8 mouse cellular contexts compared by ENCODE assay signal in the genomic region with DNA sequence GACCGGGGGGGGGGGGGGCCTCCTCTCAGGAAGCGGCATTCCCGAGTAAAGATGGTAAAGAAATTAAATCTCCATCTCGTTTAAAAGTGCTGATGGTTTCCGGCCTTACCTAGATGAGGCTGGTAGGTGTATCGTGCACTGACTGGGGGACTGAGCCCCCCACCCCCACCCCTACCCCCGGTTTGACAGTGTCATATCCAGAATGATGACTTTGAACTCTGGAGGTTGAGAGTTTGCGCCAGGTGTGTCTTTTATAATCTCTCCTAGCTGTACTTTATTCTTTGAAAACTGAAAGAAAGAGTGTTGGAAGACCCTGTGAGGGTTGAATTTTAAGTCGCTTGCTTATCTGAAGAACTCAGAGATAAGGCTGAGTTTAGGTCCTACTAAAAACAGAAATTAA. TPM values are rescaled to one million over a fixed set of nuclear protein-coding genes. Genes with fewer than 3 reads are reported as not detected.
DNase-seq lines count a peak whose midpoint lies in the region; ATAC-seq and TF ChIP-seq lines count a peak whose summit lies in the region.

No protein-coding gene starts in this region.

- H3K9ac ChIP-seq in heart, adult 2 months (ENCODE audit: low read depth, low read length): peak overlapping the region; percentile 85
- peak overlapping the region; percentile 76 for H3K9ac ChIP-seq in liver, embryonic 12.5 days

- H3K27me3 ChIP-seq in heart, adult 2 months (ENCODE audit: control insufficient read depth, insufficient read depth, low read length): no peaks in the 10 kb centered on the region
- no peaks in the 10 kb centered on the region for H3K27me3 ChIP-seq in forebrain, embryonic 10.5 days (ENCODE audit: poor library complexity, severe bottlenecking)
- H3K27me3 ChIP-seq in liver, embryonic 12.5 days (replicated peaks): no peaks in the 10 kb centered on the region

- WGBS in heart, adult 2 months: 5% methylated on average over 9 of the region's 9 CpGs
- WGBS in forebrain, embryonic 10.5 days: 16% methylated on average over 9 of the region's 9 CpGs
- WGBS in liver, embryonic 12.5 days (ENCODE audit: insufficient replicate concordance): 8% methylated on average over 8 of the region's 9 CpGs

- peak overlapping the region; percentile 80 for H3K27ac ChIP-seq in heart, adult 2 months
- peak overlapping the region; percentile 90 for H3K27ac ChIP-seq in forebrain, embryonic 10.5 days
- peak overlapping the region; percentile 75 for H3K27ac ChIP-seq in liver, embryonic 12.5 days

- H3K79me2 ChIP-seq in heart, adult 2 months (replicated peaks; ENCODE audit: control insufficient read depth, insufficient read depth, low read length): 0 out of 2 replicates have a peak, but pooled peaks cover 2% of the 10 kb centered on the region

- H3K4me1 ChIP-seq in heart, adult 2 months (ENCODE audit: control insufficient read depth, insufficient read depth, low read length): peaks cover 7% of the 10 kb centered on the region
- H3K4me1 ChIP-seq in forebrain, embryonic 10.5 days: peaks cover 14% of the 10 kb centered on the region
- peaks cover 26% of the 10 kb centered on the region for H3K4me1 ChIP-seq in liver, embryonic 12.5 days

- no peak for DNase-seq in heart, adult 2 months
- DNase-seq in heart, postnatal 14 days: no peak
- peak; percentile 22 for DNase-seq in 3T3-L1 (ENCODE audit: low read depth, low spot score)
- no peak for DNase-seq in forebrain, embryonic 10.5 days (ENCODE audit: extremely low spot score, low spot score)
- no peak for DNase-seq in Muller cell, postnatal 12 days (ENCODE audit: inconsistent ontology term)
- no peak for DNase-seq in frontal cortex, adult 2 months (ENCODE audit: extremely low spot score in 1 of 2, low spot score in 1 of 2)
- no peak for DNase-seq in kidney, adult 11 months

- no peak for TF ChIP-seq CTCF in heart, adult 2 months (IDR thresholded peaks at IDR 0.05)

- H3K9me3 ChIP-seq in forebrain, embryonic 10.5 days: no peaks in the 10 kb centered on the region
- no peaks in the 10 kb centered on the region for H3K9me3 ChIP-seq in liver, embryonic 12.5 days (replicated peaks)

- H3K4me2 ChIP-seq in liver, embryonic 12.5 days: peak overlapping the region; percentile 82

- no peak for TF ChIP-seq EP300 in heart, adult 2 months (IDR thresholded peaks at IDR 0.05; ENCODE audit: insufficient read depth, low read depth, low read length)

- H3K4me3 ChIP-seq in heart, adult 2 months: peak overlapping the region; percentile 72
- peak overlapping the region; percentile 65 for H3K4me3 ChIP-seq in forebrain, embryonic 10.5 days
- peak overlapping the region; percentile 75 for H3K4me3 ChIP-seq in liver, embryonic 12.5 days

- intact Hi-C loops in heart, adult 2 months (cut with DNase I): loop anchor here (2.0 to 5.0 kb wide), 2 partner anchors 61 to 138 kb away; partner anchors contain the start of genes 1810024B03Rik, Ncaph and Snrnp200
- intact Hi-C loops in heart, postnatal 14 days (cut with DNase I): loop anchor here (5.0 kb wide), 1 partner anchor 71 kb away; the partner anchor contains the start of gene Itpripl1

- ATAC-seq in liver, embryonic 12.5 days: peak; percentile 41

- H3K36me3 ChIP-seq in heart, adult 2 months (ENCODE audit: control insufficient read depth, insufficient read depth, low read length): no peaks in the 10 kb centered on the region
- H3K36me3 ChIP-seq in forebrain, embryonic 10.5 days (replicated peaks): peaks cover 13% of the 10 kb centered on the region
- H3K36me3 ChIP-seq in liver, embryonic 12.5 days: peaks cover 9% of the 10 kb centered on the region; the same call in 1 of the 2 replicates

- no peak for TF ChIP-seq POLR2A in heart, adult 2 months (IDR thresholded peaks at IDR 0.05; ENCODE audit: insufficient read depth, low read depth, low read length)

RNA-seq across cellular contexts. Expression of gene Blvra, which starts 0.4 kb away (rescaled TPM):
- total RNA-seq in heart, adult 2 months (2021): 10 to 100 TPM; 16.3 to 20.0 TPM
- polyA plus RNA-seq in heart, adult 2 months (2012; rRNA removed): 9.0 and 15.9 TPM in 2 replicates
- 10 to 100 TPM; 17.4 to 19.5 TPM for total RNA-seq in heart, postnatal 14 days (2021)
- polyA plus RNA-seq in forebrain, embryonic 10.5 days (2016; fragmentation: Nextera tagmentation; extraction: Ambion mirVana): 15.3 and 16.9 TPM in 2 replicates
- polyA plus RNA-seq in liver, embryonic 12.5 days (2016; fragmentation: Nextera tagmentation; extraction: Ambion mirVana): 64.6 and 65.7 TPM in 2 replicates
- polyA plus RNA-seq in frontal cortex, adult 2 months (2012; rRNA removed): 21.2 and 21.5 TPM in 2 replicates
